Mouse (Mus musculus) left cerebral cortex, adult 18-20 months (tissue): Measurements from ENCODE around the gene Traf3. TPM values are rescaled to one million over a fixed set of nuclear protein-coding genes. Genes with fewer than 3 reads are reported as not detected.

ENCODE experiments used
- DNase-seq, 2 experiments: peaks; one replicate each; pipeline ENCODE4 v3.0.0; 2021 to 2022; ENCODE audit warnings: low spot score in 2 of 2, mixed read lengths in 1 of 2
- total RNA-seq, 2 experiments: library from RNA; stranded (reverse); gene quantifications; 2 replicates each; pipeline ENCODE4 v1.2.3; 2021

Gene Traf3
- total RNA-seq, 2 experiments from 2014 or later = 32.3 to 42.4 TPM

GRCm38 (mm10) chr12:111306821-111307220, 140.7 kb downstream of the Traf3 start:
- no peak for DNase-seq

GRCm38 (mm10) chr12:111309256-111309655, 143.1 kb downstream of the Traf3 start:
- DNase-seq = no peak

GRCm38 (mm10) chr12:111309931-111310330, 143.8 kb downstream of the Traf3 start:
- no peak for DNase-seq

- no peak for DNase-seq
Observed at GRCm38 (mm10) chr12:111311775-111312174, 145.6 kb downstream of the Traf3 start.

- DNase-seq = no peak
Observed at GRCm38 (mm10) chr12:111314273-111314672, 148.1 kb downstream of the Traf3 start.

Other genes starting within 250 kb of the Traf3 start
- 10 to 100 TPM; 19.6 to 21.1 TPM for gene Ankrd9, start 187.3 kb upstream of the Traf3 start, total RNA-seq
- 10 to 100 TPM; 16.4 to 18.9 TPM for gene Rcor1, start 127.0 kb upstream of the Traf3 start, total RNA-seq
- gene 4930595D18Rik, start 18.1 kb downstream of the Traf3 start, total RNA-seq = not detected
- gene Amn, start 104.7 kb downstream of the Traf3 start, total RNA-seq = 1 to 10 TPM; 9.1 to 9.7 TPM
- 100 to 1,000 TPM; 130 to 138 TPM for gene Cdc42bpb, start 211.3 kb downstream of the Traf3 start, total RNA-seq
- 1 to 10 TPM; 2.2 to 3.7 TPM for gene Lbhd2, start 240.4 kb downstream of the Traf3 start, total RNA-seq